Mouse (Mus musculus) ES-Bruce4 (cell line): ENCODE measurements around the gene Ss18l1.

ENCODE experiments used
- CTCF ChIP-seq: IDR thresholded peaks from one replicate; pipeline ENCODE4 v1.8.1; 2011; ENCODE audit warnings: low read depth, low read length
- EP300 ChIP-seq: IDR thresholded peaks from 2 replicates; pipeline ENCODE4 v1.6.1; 2011; ENCODE audit warnings: low read depth, low read length; ENCODE audit not compliant: insufficient read depth

DNA sequence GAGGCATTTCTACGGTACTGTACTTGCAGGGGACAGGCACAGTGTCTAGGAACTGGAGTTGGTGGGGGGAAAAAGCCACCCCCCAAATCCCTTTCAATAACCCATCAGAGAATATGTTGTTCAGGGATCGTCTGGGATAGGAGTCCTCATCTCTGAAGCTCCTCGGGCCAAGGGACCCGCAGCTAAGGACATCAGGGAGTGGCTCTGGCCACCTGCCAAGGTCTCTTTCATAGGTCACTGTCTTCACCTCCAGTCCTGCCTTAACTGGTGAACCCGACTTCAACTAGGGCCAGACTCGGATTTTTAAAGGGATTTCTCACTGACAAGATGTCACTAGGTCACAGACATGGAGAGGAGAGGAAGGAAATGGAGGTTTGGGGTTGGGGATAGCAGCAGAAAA lies 66.0 kb downstream of the Ss18l1 start:
- no peak for TF ChIP-seq CTCF
- no peak for TF ChIP-seq EP300
